Mouse (Mus musculus) neutrophil, adult 5-6 weeks (primary cell): Measurements from ENCODE around the gene Mpnd. TPM values are rescaled to one million over a fixed set of nuclear protein-coding genes. Genes with fewer than 3 reads are reported as not detected.
"Not testable (repeated sequence)": the region's sequence is repeated elsewhere in the genome, so short reads cannot be mapped to it uniquely, and the experiment has no call there.

ENCODE experiments used
- ATAC-seq: fragments of 151-379, 151-347 bp; 2 replicates; pipeline ENCODE4 v1.8.0; 2017; ENCODE audit warnings: mild to moderate bottlenecking, moderate TSS enrichment; ENCODE audit not compliant: insufficient number of reproducible peaks, poor library complexity, low FRiP score, severe bottlenecking; ENCODE audit errors: extremely low read depth
- total RNA-seq: library from RNA; stranded (forward); fragments of 200-1000 nt; gene quantifications from 2 replicates; pipeline ENCODE4 v1.2.3, GENCODE M21; 2017

The Mpnd gene
- total RNA-seq, 1 experiment from 2014 or later: 64.9 TPM

DNA sequence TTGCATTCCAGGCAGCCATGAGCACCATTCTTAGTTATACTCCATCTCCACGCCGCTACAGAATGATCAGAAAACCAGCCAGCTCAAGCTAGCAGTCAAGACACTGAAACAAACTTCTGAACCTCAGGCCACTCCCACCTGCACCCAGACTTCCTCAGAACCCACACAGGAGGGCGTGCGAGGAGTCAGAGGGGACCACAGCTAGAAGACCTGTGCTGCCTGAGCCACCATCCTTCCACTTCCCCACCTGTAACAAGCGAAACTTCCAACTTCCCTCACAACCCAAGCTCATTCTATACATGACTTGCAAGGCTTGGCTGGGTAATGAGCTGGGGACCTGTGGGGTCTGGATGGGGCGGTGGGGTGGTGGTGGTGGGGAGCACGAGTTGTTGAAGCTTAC is 27.3 kb downstream of the Mpnd start:
- ATAC-seq: peak; percentile 49

DNA sequence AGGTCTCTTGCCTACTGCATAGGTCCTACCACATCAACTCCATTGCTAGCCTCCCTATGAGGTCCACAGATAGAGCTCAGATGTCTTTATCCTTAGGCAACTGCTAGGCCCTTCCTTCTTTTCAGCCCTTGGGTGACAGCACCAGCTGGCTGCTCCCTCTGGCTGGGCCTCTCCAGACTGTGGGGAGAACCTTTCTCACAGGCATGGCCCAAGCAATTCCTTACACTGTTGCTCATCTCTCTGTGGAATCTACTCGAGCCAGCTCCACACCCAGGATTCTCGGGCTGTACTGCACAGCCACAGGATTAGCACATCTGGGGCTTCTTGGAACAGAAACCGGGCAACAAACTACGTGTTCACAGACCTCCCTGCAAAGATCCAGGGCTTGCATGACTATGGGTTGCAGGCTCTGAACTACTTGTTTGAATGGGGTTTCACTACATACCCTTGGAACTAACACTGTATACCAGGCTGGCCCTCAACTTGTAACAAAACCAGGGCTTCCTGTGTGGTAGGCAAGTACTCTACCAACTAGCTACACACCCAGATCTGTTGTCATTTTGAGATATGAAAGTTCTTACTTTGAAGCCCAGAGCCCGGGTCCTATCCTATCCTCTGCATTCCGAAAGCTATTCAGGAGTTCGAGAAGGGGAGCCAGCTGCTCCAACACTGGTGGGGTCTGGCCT is 28.7 kb downstream of the Mpnd start:
- no peak for ATAC-seq

DNA sequence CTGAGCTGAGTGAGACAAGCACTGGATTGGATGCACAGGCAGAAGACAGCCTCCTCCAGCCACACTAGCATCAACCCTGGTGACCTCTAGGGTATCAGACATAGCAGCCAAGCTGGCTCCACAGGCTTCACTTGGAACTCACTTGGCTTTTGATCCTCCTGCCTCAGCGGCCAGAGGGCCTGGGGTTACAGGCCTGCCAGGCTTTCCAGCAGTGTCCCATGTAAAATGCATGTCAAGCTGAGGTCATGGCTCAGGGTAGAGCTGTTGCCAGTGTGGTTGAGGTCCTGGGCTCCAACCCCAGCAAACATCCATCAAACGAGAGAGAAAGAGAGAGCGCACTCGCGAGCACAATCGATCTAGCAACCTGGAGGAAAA is 29.2 kb downstream of the Mpnd start:
- ATAC-seq: no peak

DNA sequence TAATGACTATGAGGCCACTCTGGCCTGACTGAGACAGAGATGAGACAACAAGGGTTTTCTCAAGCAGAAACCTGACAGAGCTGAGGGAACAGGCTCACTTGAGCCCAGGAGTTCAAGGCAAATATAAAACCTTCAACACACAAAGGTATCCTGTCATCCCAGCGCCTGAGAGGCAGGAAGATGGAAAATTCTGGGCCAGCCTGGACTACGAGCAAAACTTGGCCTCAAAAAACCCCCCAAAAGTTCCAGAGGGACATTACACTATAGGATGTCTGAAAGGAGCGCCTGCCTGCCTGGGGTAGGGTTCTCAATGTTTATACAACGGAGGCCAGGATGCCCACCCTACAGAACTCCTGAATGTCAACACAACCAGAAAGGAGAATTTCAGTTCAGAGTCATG is 29.7 kb downstream of the Mpnd start:
- ATAC-seq: no peak

DNA sequence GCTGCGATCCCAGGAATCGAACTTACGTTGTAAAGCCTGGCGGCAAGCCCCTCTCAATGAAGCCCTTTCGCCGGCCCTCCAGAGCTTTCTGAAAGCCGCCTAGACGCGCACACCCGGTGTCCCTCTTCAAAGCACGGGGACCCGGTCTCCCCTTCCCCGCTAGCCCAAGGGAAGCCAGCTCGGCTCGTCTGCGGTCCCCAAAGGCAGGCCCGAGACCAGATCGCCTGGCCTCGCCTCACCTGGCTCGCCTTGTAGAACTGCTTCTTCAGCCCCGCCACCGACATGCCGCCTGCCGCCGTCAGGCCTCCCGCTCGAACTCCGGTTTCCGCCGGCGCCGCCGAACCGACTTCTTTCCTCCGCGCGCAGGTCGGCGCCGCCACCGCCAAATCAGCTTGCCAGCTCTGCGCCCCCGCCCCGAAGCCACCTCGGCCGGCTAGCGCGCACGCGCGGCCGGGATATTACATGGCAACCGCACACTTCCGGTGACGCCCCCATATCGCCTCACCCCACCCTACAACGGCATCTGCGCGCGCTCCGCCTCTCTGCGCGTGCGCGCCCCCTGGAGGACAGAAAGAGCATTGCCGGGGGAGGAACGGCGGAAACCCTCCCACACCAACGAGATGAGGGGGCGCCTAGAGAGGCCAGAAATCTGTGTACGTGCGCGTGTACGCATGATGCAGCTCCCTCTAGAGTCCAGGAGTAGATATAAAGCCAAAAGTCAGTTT is 30.8 kb downstream of the Mpnd start, which contains the start of gene Sh3gl1:
Sh3gl1 (minus strand) TSS at position 460 of the 725 bp plus-strand sequence.
- ATAC-seq: peak; percentile 91

DNA sequence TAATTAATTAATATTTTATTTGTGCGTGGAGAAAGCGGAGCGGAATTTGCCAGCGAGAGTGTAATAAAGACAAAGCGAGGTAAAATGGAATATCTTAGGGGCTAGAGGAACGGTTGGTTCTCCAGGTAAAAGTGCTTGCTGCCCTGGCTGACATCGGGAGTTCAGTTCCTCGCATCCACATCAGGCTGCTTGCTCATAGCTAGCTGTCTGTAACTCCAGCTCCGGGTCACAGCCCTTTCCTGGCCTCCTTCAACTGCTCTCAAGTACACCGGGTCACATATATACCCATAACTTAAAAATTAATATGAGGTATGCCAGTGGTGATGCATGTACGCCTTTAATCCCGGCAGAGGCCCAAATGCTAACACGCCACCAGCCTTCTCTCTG is 31.4 kb downstream of the Mpnd start:
- no peak for ATAC-seq

DNA sequence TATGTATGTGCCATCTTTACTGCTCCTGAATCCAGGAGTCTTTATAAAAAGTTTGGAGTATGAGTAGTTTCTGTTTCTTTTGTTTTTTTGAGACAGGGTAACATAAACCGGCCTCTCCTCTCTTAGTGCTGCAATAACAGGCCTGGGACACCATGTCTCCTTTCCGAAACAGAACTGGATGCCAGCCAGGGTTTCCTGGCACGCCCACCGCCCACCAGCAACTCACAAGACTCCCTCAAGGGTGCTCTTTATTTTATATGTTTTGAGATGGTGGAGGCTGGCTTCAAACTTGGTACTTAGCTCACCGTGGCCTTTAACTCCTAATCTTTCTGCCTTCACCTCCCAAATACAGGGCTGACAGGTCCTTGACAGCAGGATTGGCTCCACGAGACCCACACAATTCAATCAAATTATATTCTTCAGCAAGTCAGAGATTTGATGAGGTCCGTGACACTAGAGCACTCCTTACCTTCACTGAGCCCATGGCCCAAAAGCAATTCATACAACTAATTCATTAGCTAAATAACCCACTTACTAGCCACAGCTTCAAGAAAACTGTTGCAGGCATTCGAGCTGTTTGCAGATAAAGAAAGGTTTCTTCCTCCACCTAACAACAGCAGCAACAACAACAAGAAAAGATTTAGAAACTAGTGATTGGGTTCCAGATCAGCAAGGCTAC is 33.2 kb downstream of the Mpnd start:
- ATAC-seq: no peak

DNA sequence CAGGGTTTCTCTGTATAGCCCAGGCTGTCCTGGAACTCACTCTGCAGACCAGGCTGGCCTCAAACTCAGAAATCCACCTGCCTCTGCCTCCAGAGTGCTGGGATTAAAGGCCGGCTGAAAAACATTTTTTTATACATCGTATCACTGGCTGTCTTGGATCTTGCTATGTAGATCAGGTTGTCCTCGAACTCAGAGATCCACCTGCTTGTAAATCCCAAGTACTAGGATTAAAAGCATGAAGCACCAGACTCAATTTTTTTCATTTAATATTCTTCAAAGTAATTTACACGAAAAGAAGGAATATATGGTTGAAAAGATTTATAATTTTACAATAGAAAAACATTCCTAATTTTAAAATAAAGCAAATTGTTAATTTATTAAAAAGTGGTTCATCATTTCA is 33.8 kb downstream of the Mpnd start:
- ATAC-seq: no peak

DNA sequence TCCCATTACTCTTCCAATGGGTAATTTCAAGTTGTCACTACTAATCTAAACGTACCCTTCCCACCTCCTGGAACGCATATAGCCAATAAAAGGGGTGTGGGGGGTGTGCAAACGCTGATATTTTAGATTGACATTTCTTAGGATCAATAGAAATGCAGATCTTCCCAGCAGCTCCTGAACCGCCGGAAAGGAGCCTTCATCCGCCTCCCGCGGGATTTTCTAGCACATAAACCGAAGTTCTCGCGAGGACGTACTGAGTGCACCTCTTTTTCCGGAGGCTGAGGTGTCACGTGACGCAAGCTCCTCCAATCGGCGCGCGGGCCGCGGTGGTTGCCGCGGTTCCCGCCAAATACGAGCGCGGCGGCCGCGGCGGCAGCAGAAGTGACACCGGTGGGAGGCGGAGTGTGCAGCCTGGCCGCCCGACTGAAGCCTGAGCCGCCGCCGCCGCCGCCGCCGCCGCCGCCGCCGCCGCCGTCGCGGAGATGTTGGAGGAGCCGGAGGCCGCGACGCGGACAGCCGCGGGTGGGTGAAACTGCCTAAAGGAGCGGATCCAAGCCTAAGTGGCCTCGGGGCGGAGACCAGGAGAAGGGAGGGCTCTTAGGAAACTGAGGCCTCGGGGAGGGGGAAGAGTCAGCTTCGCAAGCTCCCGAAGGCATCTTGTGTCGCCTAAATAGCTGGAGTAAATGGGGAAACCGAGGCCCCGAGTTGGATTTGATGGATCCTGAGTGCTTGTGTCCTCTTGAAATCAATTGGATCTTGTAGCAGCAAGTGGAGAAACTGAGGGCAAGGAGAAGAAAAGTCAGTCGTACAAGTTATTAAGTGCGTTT is 34.7 kb downstream of the Mpnd start, which contains the start of gene Chaf1a:
Chaf1a (plus strand) TSS at position 410 of the 827 bp plus-strand sequence.
- ATAC-seq: peak; percentile 49

DNA sequence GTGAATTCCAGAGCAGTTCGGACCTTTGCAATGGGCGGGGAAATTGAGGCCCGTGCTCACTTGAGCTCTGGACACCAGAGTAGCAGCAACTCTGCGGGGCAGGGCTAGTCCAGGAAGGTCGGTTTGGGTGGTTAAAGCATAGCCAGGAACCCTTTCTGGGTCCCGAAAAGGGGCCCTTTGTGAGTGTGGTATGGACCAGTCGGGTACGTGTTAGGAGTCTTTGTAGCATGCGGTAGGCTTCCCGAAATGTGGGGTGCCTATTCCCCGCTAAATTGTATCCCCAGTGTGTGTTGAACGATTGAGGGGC is 35.3 kb downstream of the Mpnd start:
- no peak for ATAC-seq

DNA sequence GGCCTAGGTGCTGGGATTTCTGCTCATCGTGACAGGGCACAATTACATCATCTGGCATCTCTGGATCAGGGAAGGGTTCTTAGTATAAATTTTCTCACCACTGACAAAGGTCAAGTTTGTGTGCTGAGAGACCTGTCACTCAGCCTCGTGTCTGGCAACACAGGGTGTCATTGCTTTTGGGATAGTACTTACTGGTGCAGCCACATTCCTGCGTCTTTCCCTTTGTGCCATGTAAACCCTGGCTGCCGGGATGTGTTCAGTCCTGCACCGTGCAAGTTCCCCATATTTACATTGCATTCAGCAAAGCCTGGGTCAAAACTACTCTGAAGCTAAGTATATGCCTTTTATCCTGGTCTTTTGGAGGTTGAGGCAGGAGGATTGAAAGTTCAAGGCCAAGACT is 45.9 kb downstream of the Mpnd start:
- no peak for ATAC-seq

DNA sequence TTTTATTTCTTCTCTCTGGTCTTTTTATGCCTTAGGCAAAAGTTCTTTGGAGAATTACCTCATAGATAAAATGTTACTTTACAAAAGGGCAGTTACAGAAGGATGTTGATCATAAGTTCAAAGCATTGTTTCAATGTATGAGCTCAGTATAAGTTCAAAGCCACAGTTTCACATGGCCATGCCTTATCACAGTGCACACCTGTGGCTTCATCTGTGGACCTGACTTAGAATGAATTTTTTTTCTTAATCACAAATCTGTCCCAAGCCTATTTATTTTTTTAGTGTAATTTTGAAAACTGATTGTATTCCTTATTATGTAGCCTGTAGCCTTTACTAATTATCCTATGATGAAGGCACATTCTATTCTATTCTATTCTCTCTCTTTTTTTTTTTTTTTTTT is 49.4 kb downstream of the Mpnd start:
- no peak for ATAC-seq

DNA sequence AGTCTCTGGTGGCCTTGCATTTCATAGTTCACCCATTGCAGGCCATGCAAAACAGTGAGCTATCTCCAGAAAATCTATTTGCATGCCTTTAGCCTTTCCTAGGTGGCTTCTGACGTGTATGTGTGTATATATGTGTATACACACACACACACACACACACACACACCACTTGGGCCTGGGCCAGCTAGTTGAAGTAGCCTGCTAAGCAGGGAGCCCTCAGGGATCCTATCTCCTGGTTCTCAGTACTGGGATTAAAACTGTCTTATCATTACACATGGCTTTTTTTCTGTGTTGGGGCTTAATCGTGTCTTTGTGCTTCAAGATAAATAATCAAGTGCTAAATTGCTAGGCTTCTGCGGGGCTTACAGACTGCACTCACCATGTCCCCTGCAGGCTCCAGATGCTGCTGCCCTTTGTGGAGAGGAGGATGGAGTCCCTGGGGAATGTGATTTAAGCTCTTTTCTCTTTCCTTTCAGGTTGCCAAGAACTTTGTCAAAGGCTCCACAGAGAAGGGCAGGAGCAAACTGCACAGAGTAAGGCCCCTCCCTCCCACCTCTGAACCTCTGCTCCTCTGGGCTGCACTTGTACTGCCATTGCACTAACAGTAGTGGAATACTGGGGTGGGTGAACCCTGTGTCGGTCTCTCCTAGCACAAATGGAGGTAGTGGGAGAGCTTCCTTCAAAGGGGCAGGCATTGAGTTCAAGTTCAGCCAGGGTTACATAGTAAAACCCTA is 50.6 kb downstream of the Mpnd start:
- no peak for ATAC-seq

DNA sequence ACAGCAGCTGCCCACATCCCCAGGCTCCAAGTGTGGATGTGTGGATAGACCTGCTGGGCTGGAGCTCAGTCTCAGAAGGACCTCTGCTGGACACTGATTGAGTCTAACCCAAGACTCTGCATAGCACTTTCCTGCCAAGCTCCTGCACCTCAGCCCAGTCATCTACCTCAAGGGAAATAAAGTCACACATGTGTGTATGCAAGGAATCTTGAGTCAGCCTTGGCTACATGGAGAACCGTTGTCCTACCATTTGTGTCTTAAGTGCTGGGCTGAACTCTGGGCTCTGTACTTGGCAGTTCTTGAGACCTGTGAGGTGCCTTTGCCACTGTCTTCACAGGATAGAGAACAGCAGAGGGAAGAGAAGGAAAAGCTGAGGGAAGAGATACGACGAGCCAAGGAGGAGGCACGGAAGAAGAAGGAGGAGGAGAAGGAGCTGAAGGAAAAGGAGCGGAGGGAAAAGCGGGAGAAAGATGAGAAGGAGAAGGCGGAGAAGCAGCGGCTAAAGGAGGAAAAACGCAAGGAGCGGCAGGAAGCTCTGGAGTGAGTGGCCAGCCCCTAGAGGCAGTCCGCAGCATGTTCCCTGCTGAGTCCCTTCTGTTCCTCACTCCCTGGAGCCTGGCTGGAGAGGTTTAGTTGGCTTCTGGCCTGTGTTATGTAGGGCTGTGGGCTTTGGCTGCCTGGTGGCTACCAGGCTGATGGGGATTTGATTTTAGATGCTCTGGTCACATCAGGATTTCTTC is 52.0 kb downstream of the Mpnd start:
- ATAC-seq: no peak

DNA sequence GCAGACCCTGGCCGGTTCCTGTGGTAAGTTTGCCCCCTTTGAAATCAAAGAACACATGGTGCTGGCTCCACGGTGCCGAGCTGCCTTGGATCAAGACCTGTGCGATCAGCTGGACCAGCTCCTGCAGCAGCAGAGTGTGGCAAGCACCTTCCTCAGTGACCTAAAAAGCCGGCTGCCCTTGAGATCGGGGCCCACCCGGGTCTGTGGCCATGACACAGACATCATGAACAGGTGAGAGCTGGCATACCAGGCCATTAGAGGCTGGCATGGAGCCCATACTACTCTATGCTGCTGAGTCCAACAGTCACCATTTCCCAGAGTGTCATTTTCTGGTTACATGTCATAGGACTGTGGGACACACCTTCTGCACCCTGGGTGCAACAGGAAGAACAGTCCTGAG is 56.6 kb downstream of the Mpnd start:
- ATAC-seq: no peak

DNA sequence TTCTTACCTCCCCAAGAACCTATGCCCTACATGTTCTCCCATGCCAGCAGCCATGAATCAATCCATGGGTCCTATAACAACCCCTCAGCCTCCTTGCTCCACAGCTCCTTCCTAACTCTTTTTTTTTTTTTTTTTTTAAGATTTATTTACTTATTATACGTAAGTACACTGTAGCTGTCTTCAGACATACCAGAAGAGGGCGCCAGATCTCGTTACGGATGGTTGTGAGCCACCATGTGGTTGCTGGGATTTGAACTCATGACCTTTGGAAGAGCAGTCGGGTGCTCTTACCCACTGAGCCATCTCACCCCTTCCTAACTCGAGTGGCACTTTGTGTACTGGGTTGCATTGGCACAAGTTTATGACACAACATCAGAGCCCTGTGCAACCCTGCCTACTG is 60.2 kb downstream of the Mpnd start:
- not testable (repeated sequence) for ATAC-seq
